Mouse (Mus musculus): Measurements from ENCODE around the gene Zfp69. TPM values are rescaled to one million over a fixed set of nuclear protein-coding genes. Genes with fewer than 3 reads are reported as not detected.

Zfp69 gene
- polyA plus RNA-seq, 1 experiment from 2014 or later, result 8.5 TPM

GRCm38 (mm10) chr4:120880731-120881432, 70.6 kb downstream of the Zfp69 start:
- no peak overlapping the region for H3K4me3 ChIP-seq
- H3K9me3 ChIP-seq, result no peaks in the 10 kb centered on the region
- no peaks in the 10 kb centered on the region for H3K27me3 ChIP-seq (replicated peaks)
- H3K27ac ChIP-seq, result no peak overlapping the region
- 53% methylated on average over 6 of the region's 6 CpGs for WGBS
- H3K9ac ChIP-seq, result no peak overlapping the region
- no peak overlapping the region for H3K4me2 ChIP-seq
- H3K4me1 ChIP-seq, result peaks cover 29% of the 10 kb centered on the region
- no peaks in the 10 kb centered on the region for H3K36me3 ChIP-seq (replicated peaks)
- no peak for ATAC-seq (replicated peaks)

Small RNA genes within 50 kb of the gene (microRNA-seq; reads per million reads assigned to microRNA genes)
- gene Mir7015, result 1.7 reads per million

Other genes starting within 250 kb of the Zfp69 start
- gene Kcnq4, start 203.1 kb downstream of the Zfp69 start, polyA plus RNA-seq (2015; fragmentation: Nextera tagmentation; extraction: Ambion mirVana), result 4.5 and 4.9 TPM in 2 replicates
- gene Nfyc, start 120.1 kb downstream of the Zfp69 start, polyA plus RNA-seq (2015; fragmentation: Nextera tagmentation; extraction: Ambion mirVana), result 79.2 and 81.6 TPM in 2 replicates
- gene Rims3, start 96.9 kb downstream of the Zfp69 start, polyA plus RNA-seq (2015; fragmentation: Nextera tagmentation; extraction: Ambion mirVana), result 25.4 and 27.0 TPM in 2 replicates
- 37.3 and 39.1 TPM in 2 replicates for gene Exo5, start 26.7 kb downstream of the Zfp69 start, polyA plus RNA-seq (2015; fragmentation: Nextera tagmentation; extraction: Ambion mirVana)
- gene Smap2, start 65.5 kb upstream of the Zfp69 start, polyA plus RNA-seq (2015; fragmentation: Nextera tagmentation; extraction: Ambion mirVana), result 45.1 and 46.6 TPM in 2 replicates
- gene Col9a2, start 87.7 kb upstream of the Zfp69 start, polyA plus RNA-seq (2015; fragmentation: Nextera tagmentation; extraction: Ambion mirVana), result 18.2 and 19.4 TPM in 2 replicates
- gene Zmpste24, start 146.5 kb upstream of the Zfp69 start, polyA plus RNA-seq (2015; fragmentation: Nextera tagmentation; extraction: Ambion mirVana), result 22.2 and 22.5 TPM in 2 replicates
- 0.25 TPM in 1 of 2 replicates, not detected in the other for gene Tmco2, start 157.5 kb upstream of the Zfp69 start, polyA plus RNA-seq (2015; fragmentation: Nextera tagmentation; extraction: Ambion mirVana)

Data from midbrain, embryonic 15.5 days (tissue).